Mouse (Mus musculus): Measurements from ENCODE around the gene Olfr678. TPM values are rescaled to one million over a fixed set of nuclear protein-coding genes. Genes with fewer than 3 reads are reported as not detected.
"Not testable (repeated sequence)": the region's sequence is repeated elsewhere in the genome, so short reads cannot be mapped to it uniquely, and the experiment has no call there.

Olfr678 gene
- polyA plus RNA-seq (2012; rRNA removed) = not detected in 2 replicates

DNA sequence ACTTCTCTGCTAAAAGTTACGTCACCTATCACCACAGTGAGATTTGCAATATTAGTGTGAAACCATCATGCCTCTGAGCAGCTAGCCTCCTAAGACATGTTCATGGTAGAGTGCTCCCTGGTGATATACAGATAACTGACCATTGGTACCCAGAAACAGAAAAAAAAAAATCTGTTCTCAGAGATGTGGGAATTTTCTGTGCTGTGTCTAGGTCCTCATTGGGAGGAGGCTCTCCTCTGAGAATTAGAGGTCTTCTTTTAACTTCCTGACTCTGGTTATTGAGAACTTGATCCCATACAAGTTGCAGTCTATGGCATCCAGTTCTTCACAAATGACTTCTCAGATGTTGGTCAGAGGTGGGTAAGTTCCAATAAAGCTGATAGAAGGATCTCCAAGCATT is at the start of gene Olfr678:
Gene Olfr678 (plus strand): TSS at position 301 of the 400 bp plus-strand sequence.
- no peaks in the 10 kb centered on the region for H3K4me1 ChIP-seq (ENCODE audit: control insufficient read depth, insufficient read depth, low read length)
- H3K27ac ChIP-seq (ENCODE audit: control insufficient read depth, insufficient read depth, low read depth, low read length) = no peak within 1 kb of the TSS
- no peak for TF ChIP-seq CTCF (IDR thresholded peaks at IDR 0.05; ENCODE audit: control insufficient read depth, insufficient read depth, insufficient replicate concordance, low read depth, low read length)
- TF ChIP-seq POLR2A (IDR thresholded peaks at IDR 0.05; ENCODE audit: control insufficient read depth, low read depth, low read length) = no peak
- H3K36me3 ChIP-seq (ENCODE audit: control insufficient read depth, insufficient read depth, low read length) = no peaks in the 10 kb centered on the region
- H3K27me3 ChIP-seq (ENCODE audit: control insufficient read depth, insufficient read depth, low read length) = no peaks in the 10 kb centered on the region
- no peak within 1 kb of the TSS for H3K4me3 ChIP-seq (ENCODE audit: control insufficient read depth, low read depth, low read length)

DNA sequence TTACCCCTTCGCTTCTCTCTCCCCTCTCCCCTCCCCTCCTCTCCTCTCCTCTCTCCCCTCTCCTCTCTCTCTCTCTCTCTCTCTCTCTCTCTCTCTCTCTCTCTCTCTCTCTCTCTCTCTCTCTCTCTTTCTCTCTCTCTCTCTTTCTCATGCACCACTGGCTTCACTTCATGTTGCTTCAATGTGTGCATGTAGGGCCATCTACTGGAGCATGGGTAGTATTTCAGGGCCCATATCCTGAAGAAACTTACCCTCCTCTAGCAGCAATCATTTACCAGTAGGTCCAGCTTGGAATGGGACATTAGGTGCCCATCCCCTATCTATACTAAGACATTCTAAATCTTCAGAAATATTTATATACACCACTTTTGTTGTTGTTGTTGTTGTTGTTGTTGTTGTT is 41.7 kb upstream of the Olfr678 start:
- H3K36me3 ChIP-seq (ENCODE audit: control insufficient read depth, insufficient read depth, low read length) = no peaks in the 10 kb centered on the region
- no peak overlapping the region for H3K4me3 ChIP-seq (ENCODE audit: control insufficient read depth, low read depth, low read length)
- no peaks in the 10 kb centered on the region for H3K4me1 ChIP-seq (ENCODE audit: control insufficient read depth, insufficient read depth, low read length)
- no peaks in the 10 kb centered on the region for H3K27me3 ChIP-seq (ENCODE audit: control insufficient read depth, insufficient read depth, low read length)
- TF ChIP-seq CTCF (IDR thresholded peaks at IDR 0.05; ENCODE audit: control insufficient read depth, insufficient read depth, insufficient replicate concordance, low read depth, low read length) = no peak
- no peak for TF ChIP-seq POLR2A (IDR thresholded peaks at IDR 0.05; ENCODE audit: control insufficient read depth, low read depth, low read length)
- no peak overlapping the region for H3K27ac ChIP-seq (ENCODE audit: control insufficient read depth, insufficient read depth, low read depth, low read length)

DNA sequence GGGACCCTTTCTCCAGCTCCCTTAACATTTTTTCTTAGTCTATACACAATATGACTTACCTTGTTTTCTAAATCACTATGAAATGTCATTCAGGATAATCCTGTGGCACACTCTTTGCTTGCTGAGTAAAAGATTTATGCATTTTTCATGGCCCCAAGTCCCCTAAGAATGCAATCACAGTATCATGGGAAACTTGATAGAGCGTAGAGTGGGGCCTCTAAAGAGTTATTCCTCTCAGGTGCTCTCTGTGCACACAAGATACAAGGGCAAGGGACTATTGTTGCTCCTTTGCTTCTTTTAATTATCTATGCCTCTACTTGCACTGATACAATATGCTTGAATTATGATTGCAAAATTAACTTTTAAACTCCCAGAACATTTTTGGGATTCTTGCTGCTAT is 35.9 kb upstream of the Olfr678 start, which contains the start of gene Olfr675:
Gene Olfr675 (minus strand): TSS at position 101 of the 400 bp plus-strand sequence.
- no peak for TF ChIP-seq POLR2A (IDR thresholded peaks at IDR 0.05; ENCODE audit: control insufficient read depth, low read depth, low read length)
- no peak for TF ChIP-seq CTCF (IDR thresholded peaks at IDR 0.05; ENCODE audit: control insufficient read depth, insufficient read depth, insufficient replicate concordance, low read depth, low read length)
- Histone ChIP-seq H3K27ac (ENCODE audit: control insufficient read depth, insufficient read depth, low read depth, low read length) (no peak within 1 kb of the TSS), H3K36me3 (ENCODE audit: control insufficient read depth, insufficient read depth, low read length) (no peaks in the 10 kb centered on the region), H3K4me1 (ENCODE audit: control insufficient read depth, insufficient read depth, low read length) (no peaks in the 10 kb centered on the region), H3K27me3 (ENCODE audit: control insufficient read depth, insufficient read depth, low read length) (no peaks in the 10 kb centered on the region), H3K4me3 (ENCODE audit: control insufficient read depth, low read depth, low read length) (no peak within 1 kb of the TSS)

DNA sequence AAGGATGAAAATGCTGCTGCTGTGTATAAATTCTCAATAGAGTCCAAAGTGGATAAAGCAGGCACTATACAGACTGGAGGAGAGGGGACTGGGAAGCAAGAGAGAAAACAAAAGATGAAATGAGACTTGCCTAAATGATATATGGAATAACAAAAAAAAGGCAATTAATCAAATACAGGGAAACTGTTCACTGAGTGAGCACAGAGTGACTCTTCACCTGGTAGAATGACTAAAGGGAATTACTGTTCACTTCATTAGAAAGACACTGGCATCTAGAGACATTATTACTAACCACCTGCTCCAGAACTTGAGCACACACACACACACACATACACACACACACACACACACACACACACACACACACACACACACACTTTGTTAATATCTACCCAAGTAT is 31.9 kb upstream of the Olfr678 start, which contains the start of gene Olfr676:
Gene Olfr676 (plus strand): TSS at position 301 of the 400 bp plus-strand sequence.
- H3K4me1 ChIP-seq (ENCODE audit: control insufficient read depth, insufficient read depth, low read length) = no peaks in the 10 kb centered on the region
- no peaks in the 10 kb centered on the region for H3K27me3 ChIP-seq (ENCODE audit: control insufficient read depth, insufficient read depth, low read length)
- H3K36me3 ChIP-seq (ENCODE audit: control insufficient read depth, insufficient read depth, low read length) = no peaks in the 10 kb centered on the region
- no peak within 1 kb of the TSS for H3K27ac ChIP-seq (ENCODE audit: control insufficient read depth, insufficient read depth, low read depth, low read length)
- H3K4me3 ChIP-seq (ENCODE audit: control insufficient read depth, low read depth, low read length) = no peak within 1 kb of the TSS
- TF ChIP-seq POLR2A (IDR thresholded peaks at IDR 0.05; ENCODE audit: control insufficient read depth, low read depth, low read length) (no peak), CTCF (IDR thresholded peaks at IDR 0.05; ENCODE audit: control insufficient read depth, insufficient read depth, insufficient replicate concordance, low read depth, low read length) (no peak)

DNA sequence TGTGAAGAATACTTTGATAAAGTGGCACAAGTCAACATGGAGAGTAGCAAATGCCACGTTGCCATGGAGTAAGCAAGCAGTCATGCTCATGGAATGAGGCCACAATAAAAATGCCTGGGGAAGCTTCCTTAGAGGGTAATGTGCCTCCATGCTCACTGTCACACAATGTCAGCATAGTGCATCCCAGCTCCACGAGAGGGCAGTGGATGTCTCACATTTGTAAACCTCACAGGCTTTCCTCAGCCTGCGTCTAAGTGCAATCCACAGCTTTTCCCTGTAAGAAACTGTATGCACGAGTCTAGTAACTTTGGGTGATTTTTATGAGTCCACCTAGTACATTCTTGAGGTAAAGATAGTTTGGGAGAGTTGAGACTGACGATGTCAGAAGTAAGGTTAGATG is 30.4 kb upstream of the Olfr678 start:
- H3K36me3 ChIP-seq (ENCODE audit: control insufficient read depth, insufficient read depth, low read length); H3K4me1 ChIP-seq (ENCODE audit: control insufficient read depth, insufficient read depth, low read length); H3K4me3 ChIP-seq (ENCODE audit: control insufficient read depth, low read depth, low read length); H3K27ac ChIP-seq (ENCODE audit: control insufficient read depth, insufficient read depth, low read depth, low read length); H3K27me3 ChIP-seq (ENCODE audit: control insufficient read depth, insufficient read depth, low read length): not testable (repeated sequence)

DNA sequence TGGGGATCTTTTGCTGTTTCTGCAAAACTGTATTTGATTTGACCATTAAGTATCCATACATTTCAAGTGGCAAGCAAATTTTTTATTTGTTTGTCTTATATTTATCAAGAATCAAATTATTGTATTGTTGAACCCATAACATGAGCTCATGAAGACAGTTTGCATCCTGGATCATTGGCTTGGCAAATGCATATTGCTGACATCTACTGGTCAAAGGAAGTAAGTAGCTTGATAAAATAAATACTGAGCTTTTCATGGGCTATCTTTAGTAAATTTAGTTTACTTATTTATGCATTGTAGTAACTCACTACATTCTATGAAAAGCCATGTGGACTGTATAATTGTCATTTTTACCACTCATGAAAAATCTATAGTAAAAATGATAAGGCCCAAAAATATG is 5.3 kb upstream of the Olfr678 start:
- no peak overlapping the region for H3K27ac ChIP-seq (ENCODE audit: control insufficient read depth, insufficient read depth, low read depth, low read length)
- H3K27me3 ChIP-seq (ENCODE audit: control insufficient read depth, insufficient read depth, low read length) = no peaks in the 10 kb centered on the region
- TF ChIP-seq CTCF (IDR thresholded peaks at IDR 0.05; ENCODE audit: control insufficient read depth, insufficient read depth, insufficient replicate concordance, low read depth, low read length) = no peak
- TF ChIP-seq POLR2A (IDR thresholded peaks at IDR 0.05; ENCODE audit: control insufficient read depth, low read depth, low read length) = no peak
- H3K36me3 ChIP-seq (ENCODE audit: control insufficient read depth, insufficient read depth, low read length) = no peaks in the 10 kb centered on the region
- H3K4me1 ChIP-seq (ENCODE audit: control insufficient read depth, insufficient read depth, low read length) = no peaks in the 10 kb centered on the region
- no peak overlapping the region for H3K4me3 ChIP-seq (ENCODE audit: control insufficient read depth, low read depth, low read length)

DNA sequence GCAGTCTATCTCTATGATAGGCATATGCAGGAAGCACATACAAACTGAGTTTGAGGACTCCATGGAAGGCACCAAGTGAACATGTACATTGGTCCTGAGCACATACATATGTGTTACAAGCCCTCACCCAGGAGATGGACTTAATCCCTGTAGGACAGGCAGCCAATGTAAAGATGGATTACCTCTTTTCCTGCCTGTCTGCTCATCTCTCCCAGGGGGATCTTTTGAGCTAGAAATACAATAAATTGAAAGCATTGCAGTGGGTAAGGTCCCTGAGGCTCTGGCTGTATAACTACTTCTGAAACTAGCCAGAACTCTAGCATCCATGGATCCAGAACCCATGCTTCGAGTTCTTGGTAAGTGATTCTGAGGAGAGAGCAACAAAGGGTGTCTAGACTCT is 16.6 kb downstream of the Olfr678 start, which contains the start of gene Olfr679:
Gene Olfr679 (plus strand): TSS at position 301 of the 400 bp plus-strand sequence.
- TF ChIP-seq CTCF (IDR thresholded peaks at IDR 0.05; ENCODE audit: control insufficient read depth, insufficient read depth, insufficient replicate concordance, low read depth, low read length) (no peak), POLR2A (IDR thresholded peaks at IDR 0.05; ENCODE audit: control insufficient read depth, low read depth, low read length) (no peak)
- no peaks in the 10 kb centered on the region for H3K36me3 ChIP-seq (ENCODE audit: control insufficient read depth, insufficient read depth, low read length)
- no peaks in the 10 kb centered on the region for H3K4me1 ChIP-seq (ENCODE audit: control insufficient read depth, insufficient read depth, low read length)
- H3K4me3 ChIP-seq (ENCODE audit: control insufficient read depth, low read depth, low read length) = no peak within 1 kb of the TSS
- no peak within 1 kb of the TSS for H3K27ac ChIP-seq (ENCODE audit: control insufficient read depth, insufficient read depth, low read depth, low read length)
- H3K27me3 ChIP-seq (ENCODE audit: control insufficient read depth, insufficient read depth, low read length) = no peaks in the 10 kb centered on the region

DNA sequence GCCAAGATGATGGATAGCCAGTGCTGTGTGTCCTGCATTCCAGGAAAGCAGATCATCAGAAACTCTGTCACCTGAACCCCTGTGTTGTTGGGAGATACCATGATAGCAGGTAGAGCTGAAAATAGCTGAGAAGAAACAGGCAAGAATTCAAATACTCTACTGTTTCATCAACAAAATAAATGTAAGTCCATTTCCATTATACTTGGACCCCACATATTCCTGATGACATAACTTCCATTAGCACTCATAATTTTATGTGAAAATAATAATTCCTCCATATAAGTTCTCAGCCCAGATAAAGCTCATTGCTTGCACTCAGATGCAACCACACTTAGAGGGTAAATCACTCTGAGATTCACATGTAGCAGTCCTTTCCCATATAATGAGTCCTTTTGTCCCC is 28.4 kb downstream of the Olfr678 start, which contains the start of gene Olfr680-ps1:
Gene Olfr680-ps1 (minus strand): TSS at position 101 of the 400 bp plus-strand sequence.
- not testable (repeated sequence) for H3K27me3 ChIP-seq (ENCODE audit: control insufficient read depth, insufficient read depth, low read length); H3K4me1 ChIP-seq (ENCODE audit: control insufficient read depth, insufficient read depth, low read length); H3K4me3 ChIP-seq (ENCODE audit: control insufficient read depth, low read depth, low read length); H3K36me3 ChIP-seq (ENCODE audit: control insufficient read depth, insufficient read depth, low read length); H3K27ac ChIP-seq (ENCODE audit: control insufficient read depth, insufficient read depth, low read depth, low read length)

Data from testis, adult 2 months (tissue).